Mouse (Mus musculus) embryonic stem cell, embryonic (primary cell): ENCODE measurements at regions not wholly inside any gene's neighbourhood (a gene's known extent, or its start where the extent isn't known, plus 50 kb on each side); places are given as distances from the start of the nearest gene placed in this dataset.

Experiments
- CTCF ChIA-PET, 4 experiments: fragments of 300-600 bp in 2 of 4; fragments of 350-600 bp in 2 of 4; sonication (Branson Sonifier 250); formaldehyde crosslinking; loops; one replicate each; lab custom pipeline; 2022; ENCODE audit warnings: inconsistent platforms in 2 of 4; lab: Charles Lee
- POLR2A ChIA-PET, 4 experiments: fragments of 300-600 bp in 2 of 4; fragments of 350-600 bp in 2 of 4; sonication (Branson Sonifier 250); formaldehyde crosslinking; loops; one replicate each; lab custom pipeline; 2022; ENCODE audit warnings: antibody characterized with exemption in 4 of 4, inconsistent platforms in 1 of 4; lab: Charles Lee

DNA sequence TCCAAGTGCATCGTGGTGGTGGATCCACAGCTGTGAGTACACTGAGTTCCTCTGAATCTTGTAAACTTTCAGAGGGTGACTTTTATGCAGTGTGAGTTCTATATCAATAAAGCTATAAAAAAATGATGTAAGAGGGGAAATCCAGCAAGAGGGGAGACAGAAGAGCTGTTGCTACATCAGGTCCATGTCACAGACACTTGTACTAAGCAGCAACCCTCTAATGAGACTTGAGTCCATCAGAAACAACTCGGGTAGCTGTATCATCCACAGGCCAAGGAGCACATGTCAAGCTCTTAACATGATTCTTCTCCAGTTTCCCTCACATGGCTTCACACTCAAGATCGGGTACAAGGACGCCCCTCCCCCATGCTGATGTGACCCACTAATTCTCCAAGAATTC, 56.1 kb downstream of the Cxcl13 start:
- ChIA-PET CTCF (no interaction called here), POLR2A (interaction anchor here in 1 of 4 experiments (1.2 kb wide), 1 partner anchor 9 kb away, joined by 5 read pairs; no protein-coding TSS in a partner anchor)
